Mouse (Mus musculus): ENCODE data around the gene Ncf4.
A peak's percentile ranks its signal among the peaks of the same experiment; 100 is the strongest.

DNA sequence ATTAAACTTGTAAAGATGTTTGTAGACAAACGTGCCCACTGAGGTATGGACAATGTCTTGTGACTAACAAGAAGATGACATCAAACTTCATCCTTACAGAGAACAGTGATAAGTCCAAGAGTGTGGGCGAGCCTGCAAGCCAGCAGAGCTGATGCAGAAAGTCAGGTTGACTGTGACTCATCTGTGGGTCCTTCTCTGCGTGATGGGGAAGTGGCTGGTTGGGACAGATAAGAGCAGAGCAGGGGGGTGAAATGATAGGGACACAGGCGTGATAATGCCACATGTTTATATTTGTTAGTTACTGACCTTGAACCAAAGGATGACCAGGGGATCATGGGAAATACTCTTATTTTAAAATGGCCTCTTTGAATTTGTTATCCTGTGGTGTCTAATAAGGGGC is 23.3 kb downstream of the Ncf4 start:
- TF ChIP-seq GATA1 (IDR thresholded peaks at IDR 0.05; ENCODE audit: low read length) = peak; percentile 77
- peak; percentile 80 for TF ChIP-seq TAL1 (IDR thresholded peaks at IDR 0.05; ENCODE audit: low read length)

Data from erythroblast, embryonic 14.5 days (primary cell).